Mouse (Mus musculus) adrenal gland, adult 8-10 months (tissue): ENCODE data around the gene Rimkla. TPM values are rescaled to one million over a fixed set of nuclear protein-coding genes. Genes with fewer than 3 reads are reported as not detected.

Source experiments
- DNase-seq: peaks from one replicate; pipeline ENCODE4 v3.0.0; 2022
- total RNA-seq, 4 experiments: library from RNA; stranded (reverse); gene quantifications; 2 replicates each; pipeline ENCODE4 v1.2.4; 2022

The Rimkla gene
- total RNA-seq, 4 experiments from 2014 or later, result 0.29 to 0.59 (median 0.46) TPM

- peak; percentile 36 for DNase-seq
Measured at GRCm38 (mm10) chr4:119417270-119417669, 75.2 kb downstream of the Rimkla start.

Other genes starting within 250 kb of the Rimkla start
- gene Cldn19, start 237.2 kb downstream of the Rimkla start, total RNA-seq, result under 1 TPM in 3 of 4 experiments, not detected in 1; 0.06 to 0.40 (median 0.28) TPM
- 100 to 1,000 TPM; 443 to 619 (median 512) TPM for gene Ybx1, start 198.0 kb downstream of the Rimkla start, total RNA-seq
- gene Ppih, start 172.1 kb downstream of the Rimkla start, total RNA-seq, result 10 to 100 TPM; 17.7 to 25.4 (median 24.3) TPM
- gene Ccdc30, start 77.1 kb downstream of the Rimkla start, total RNA-seq, result 10 to 100 TPM; 15.6 to 33.1 (median 20.5) TPM
- 10 to 100 TPM; 47.3 to 58.1 (median 49.5) TPM for gene Ppcs, start 70.2 kb downstream of the Rimkla start, total RNA-seq
- gene Zmynd12, start 69.8 kb downstream of the Rimkla start, total RNA-seq, result 1 to 10 TPM; 3.7 to 9.4 (median 6.6) TPM
- gene Foxj3, start 44.4 kb upstream of the Rimkla start, total RNA-seq, result 10 to 100 TPM; 36.4 to 54.2 (median 52.0) TPM
- gene Frg2f1, start 46.9 kb upstream of the Rimkla start, total RNA-seq, result 10 to 100 TPM in 1 of 4 experiments, 1 to 10 TPM in 3; 8.7 to 10.2 (median 9.2) TPM
- under 1 TPM in 1 of 4 experiments, not detected in 3; 0.73 TPM for gene Guca2a, start 145.1 kb upstream of the Rimkla start, total RNA-seq
- not detected for gene Guca2b, start 166.3 kb upstream of the Rimkla start, total RNA-seq
- gene Hivep3, start 241.2 kb upstream of the Rimkla start, total RNA-seq, result 10 to 100 TPM in 3 of 4 experiments, 1 to 10 TPM in 1; 8.1 to 28.5 (median 18.5) TPM